8 mouse cellular contexts compared by ENCODE assay signal in genomic region chr17:53566161-53566918, GRCm38 (mm10). TPM values are rescaled to one million over a fixed set of nuclear protein-coding genes. Genes with fewer than 3 reads are reported as not detected.
DNase-seq lines count a peak whose midpoint lies in the region; ATAC-seq lines count a peak whose summit lies in the region.

Gene Kat2b (plus strand): TSS chr17:53566861.

- H3K36me3 ChIP-seq in forebrain, embryonic 15.5 days, result no peaks in the 10 kb centered on the region
- no peaks in the 10 kb centered on the region for H3K36me3 ChIP-seq in hindbrain, embryonic 10.5 days

- H3K9me3 ChIP-seq in forebrain, embryonic 15.5 days, result no peaks in the 10 kb centered on the region
- no peaks in the 10 kb centered on the region for H3K9me3 ChIP-seq in hindbrain, embryonic 10.5 days

- H3K27ac ChIP-seq in forebrain, embryonic 15.5 days (replicated peaks), result peak within 1 kb of the TSS; percentile 93
- peak within 1 kb of the TSS; percentile 99 for H3K27ac ChIP-seq in hindbrain, embryonic 10.5 days

- ATAC-seq in cerebellum, adult (ENCODE audit: insufficient number of reproducible peaks, low FRiP score, low TSS enrichment), result peak; percentile 34; the same call in 1 of the 2 replicates
- ATAC-seq in forebrain, embryonic 15.5 days (replicated peaks), result no peak

- peak within 1 kb of the TSS; percentile 68 for H3K9ac ChIP-seq in forebrain, embryonic 15.5 days (replicated peaks)

- H3K4me3 ChIP-seq in forebrain, embryonic 15.5 days, result peak within 1 kb of the TSS; percentile 61
- peak within 1 kb of the TSS; percentile 90 for H3K4me3 ChIP-seq in hindbrain, embryonic 10.5 days

- no peak for DNase-seq in cerebellum, adult 8-10 months
- peak; percentile 54 for DNase-seq in cerebellum, adult 11 months
- DNase-seq in hindbrain, embryonic 10.5 days (ENCODE audit: low spot score), result peak; percentile 46
- no peak for DNase-seq in layer of hippocampus, postnatal 25 days (ENCODE audit: extremely low spot score in 1 of 2, low spot score in 1 of 2)
- peak; percentile 40 for DNase-seq in lung, postnatal 25 days (ENCODE audit: low spot score)
- peak; percentile 63 for DNase-seq in skeletal muscle tissue, adult 2 months (ENCODE audit: low read depth, low spot score)

- H3K27me3 ChIP-seq in forebrain, embryonic 15.5 days, result no peaks in the 10 kb centered on the region
- no peaks in the 10 kb centered on the region for H3K27me3 ChIP-seq in hindbrain, embryonic 10.5 days (ENCODE audit: insufficient read depth, poor library complexity, severe bottlenecking)

- 1% methylated on average over 20 of the region's 20 CpGs for WGBS in forebrain, embryonic 15.5 days
- WGBS in hindbrain, embryonic 10.5 days, result 2% methylated on average over 20 of the region's 20 CpGs

- H3K4me1 ChIP-seq in forebrain, embryonic 15.5 days, result peaks cover 34% of the 10 kb centered on the region
- peaks cover 31% of the 10 kb centered on the region for H3K4me1 ChIP-seq in hindbrain, embryonic 10.5 days (replicated peaks)

- H3K4me2 ChIP-seq in forebrain, embryonic 15.5 days (replicated peaks), result peak within 1 kb of the TSS; percentile 91

RNA-seq across cellular contexts. Expression of gene Kat2b, which starts in this region (rescaled TPM):
- 6.3 and 6.5 TPM in 2 replicates for polyA plus RNA-seq in forebrain, embryonic 15.5 days (2015; fragmentation: Nextera tagmentation; extraction: Ambion mirVana)
- polyA plus RNA-seq in hindbrain, embryonic 10.5 days (2016; fragmentation: Nextera tagmentation; extraction: Ambion mirVana), result 2.5 TPM in 2 replicates
- total RNA-seq in layer of hippocampus, postnatal 25 days (2021), result 10 to 100 TPM; 14.8 to 16.9 TPM

Comparison
In these comparisons a context has a peak if more than half of its experiments do, and no peak if none do; other contexts are left out.
1. DNase-seq: peak in cerebellum, adult 11 months (single experiment), hindbrain, embryonic 10.5 days (single experiment), lung, postnatal 25 days (single experiment) and skeletal muscle tissue, adult 2 months (single experiment); none in cerebellum, adult 8-10 months (single experiment) and layer of hippocampus, postnatal 25 days (0 of 2).